Mouse (Mus musculus) heart, embryonic 12.5 days (tissue): Measurements from ENCODE around the gene Gm29094. TPM values are rescaled to one million over a fixed set of nuclear protein-coding genes. Genes with fewer than 3 reads are reported as not detected.
"Not testable (repeated sequence)": the region's sequence is repeated elsewhere in the genome, so short reads cannot be mapped to it uniquely, and the experiment has no call there.

Source experiments
- ATAC-seq: fragments of 200-750 bp; cut with Nextera tagmentation; 2 replicates; pipeline ENCODE4 v1.8.0; 2017; ENCODE audit warnings: moderate TSS enrichment, moderate library complexity; ENCODE audit not compliant: insufficient number of reproducible peaks, low FRiP score
- H3K27ac ChIP-seq: fragments of 300-500 bp; sonication (generic); 2 replicates; pipeline ENCODE4 v1.5.1; 2016; ENCODE audit warnings: mild to moderate bottlenecking, moderate library complexity; ENCODE audit not compliant: poor library complexity, severe bottlenecking
- H3K27me3 ChIP-seq: fragments of 300-500 bp; sonication (generic); replicated peaks from 2 replicates; pipeline ENCODE4 v1.6.1; 2016; ENCODE audit warnings: mild to moderate bottlenecking, moderate library complexity
- H3K36me3 ChIP-seq: fragments of 300-500 bp; sonication (generic); 2 replicates; pipeline ENCODE4 v1.6.1; 2016; ENCODE audit warnings: mild to moderate bottlenecking, moderate library complexity
- H3K4me1 ChIP-seq: fragments of 300-500 bp; sonication (generic); replicated peaks from 2 replicates; pipeline ENCODE4 v1.6.1; 2016; ENCODE audit warnings: mild to moderate bottlenecking
- H3K4me2 ChIP-seq: fragments of 300-500 bp; sonication (generic); 2 replicates; pipeline ENCODE4 v1.6.1; 2016; ENCODE audit warnings: mild to moderate bottlenecking, moderate library complexity
- H3K4me3 ChIP-seq: fragments of 300-500 bp; sonication (generic); 2 replicates; pipeline ENCODE4 v1.5.1; 2016; ENCODE audit warnings: mild to moderate bottlenecking
- H3K9ac ChIP-seq: fragments of 300-500 bp; sonication (generic); 2 replicates; pipeline ENCODE4 v1.6.1; 2016; ENCODE audit warnings: mild to moderate bottlenecking, moderate library complexity
- H3K9me3 ChIP-seq: fragments of 300-500 bp; sonication (generic); replicated peaks from 2 replicates; pipeline ENCODE4 v1.6.1; 2016; ENCODE audit warnings: mild to moderate bottlenecking, moderate library complexity
- WGBS: fragments of 180-500 bp; shearing (Covaris S2); methylation state at CpG from one replicate; pipeline ENCODE4 v1.1.7; 2016; 5-methylcytosine and 5-hydroxymethylcytosine counted together
- polyA plus RNA-seq: library from polyadenylated mRNA; unstranded; fragments of >200 nt; fragmentation: Nextera tagmentation; extraction: Ambion mirVana; gene quantifications from 2 replicates; pipeline ENCODE4 v1.2.1, GENCODE M21; 2016

Gm29094 gene
- polyA plus RNA-seq, 1 experiment from 2014 or later, result not detected

- peak overlapping the region; percentile 75; the same call in 1 of the 2 replicates for H3K27ac ChIP-seq
- not testable (repeated sequence) for H3K9ac ChIP-seq, H3K27me3 ChIP-seq
Measured at GRCm38 (mm10) chr9:89211065-89211858, 12.1 kb downstream of the Gm29094 start.

GRCm38 (mm10) chr9:89212428-89212827 is 13.2 kb downstream of the Gm29094 start:
- not testable (repeated sequence) for H3K9me3 ChIP-seq, H3K36me3 ChIP-seq, H3K4me1 ChIP-seq, H3K27ac ChIP-seq, H3K4me2 ChIP-seq, H3K27me3 ChIP-seq, H3K9ac ChIP-seq, H3K4me3 ChIP-seq, ATAC-seq
- WGBS, result 22% methylated on average over 1 of the region's 1 CpGs

More at GRCm38 (mm10) chr9:89211065-89211858, 12.1 kb downstream of the Gm29094 start:
- H3K4me1 ChIP-seq, H3K9me3 ChIP-seq, H3K36me3 ChIP-seq: not testable (repeated sequence)
- 4% methylated on average over 13 of the region's 44 CpGs for WGBS
- Histone ChIP-seq H3K4me2 (peak overlapping the region; percentile 52), H3K4me3 (peak overlapping the region; percentile 44)
- peak; percentile 95 for ATAC-seq

- not testable (repeated sequence) for H3K4me1 ChIP-seq, H3K9ac ChIP-seq
- 87% methylated on average over 4 of the region's 4 CpGs for WGBS
Measured at GRCm38 (mm10) chr9:89218174-89218573, 19.0 kb downstream of the Gm29094 start.

GRCm38 (mm10) chr9:89219668-89220067 is 20.5 kb downstream of the Gm29094 start:
- not testable (repeated sequence) for H3K4me1 ChIP-seq, H3K9me3 ChIP-seq, H3K27ac ChIP-seq, ATAC-seq, H3K9ac ChIP-seq, H3K36me3 ChIP-seq, H3K4me2 ChIP-seq, H3K27me3 ChIP-seq, H3K4me3 ChIP-seq
- WGBS, result 86% methylated on average over 3 of the region's 4 CpGs

More at GRCm38 (mm10) chr9:89218174-89218573, 19.0 kb downstream of the Gm29094 start:
- not testable (repeated sequence) for H3K27me3 ChIP-seq, H3K4me2 ChIP-seq, ATAC-seq, H3K27ac ChIP-seq, H3K4me3 ChIP-seq, H3K9me3 ChIP-seq, H3K36me3 ChIP-seq

GRCm38 (mm10) chr9:89220704-89221287 is 21.6 kb downstream of the Gm29094 start:
- not testable (repeated sequence) for H3K27ac ChIP-seq, H3K4me1 ChIP-seq, H3K27me3 ChIP-seq, H3K4me2 ChIP-seq, H3K9ac ChIP-seq, H3K9me3 ChIP-seq, H3K4me3 ChIP-seq, H3K36me3 ChIP-seq, ATAC-seq
- 86% methylated on average over 6 of the region's 6 CpGs for WGBS

GRCm38 (mm10) chr9:89226071-89226470 is 26.9 kb downstream of the Gm29094 start:
- H3K9ac ChIP-seq, result no peak overlapping the region
- ATAC-seq, result no peak
- no peak overlapping the region for H3K27ac ChIP-seq
- no peak overlapping the region for H3K4me2 ChIP-seq
- WGBS, result 48% methylated on average over 4 of the region's 4 CpGs
- H3K4me1 ChIP-seq, result no peaks in the 10 kb centered on the region
- no peaks in the 10 kb centered on the region for H3K9me3 ChIP-seq
- H3K4me3 ChIP-seq, result no peak overlapping the region
- no peaks in the 10 kb centered on the region for H3K27me3 ChIP-seq
- H3K36me3 ChIP-seq, result no peaks in the 10 kb centered on the region

- Histone ChIP-seq H3K4me3 (no peak overlapping the region), H3K27ac (no peak overlapping the region), H3K9ac (no peak overlapping the region), H3K4me2 (no peak overlapping the region), H3K4me1 (no peaks in the 10 kb centered on the region), H3K9me3 (no peaks in the 10 kb centered on the region), H3K27me3 (no peaks in the 10 kb centered on the region), H3K36me3 (no peaks in the 10 kb centered on the region)
- no peak for ATAC-seq
- 86% methylated on average over 7 of the region's 7 CpGs for whole genome bisulfite sequencing
Measured at GRCm38 (mm10) chr9:89228122-89228521, 28.9 kb downstream of the Gm29094 start.

GRCm38 (mm10) chr9:89230897-89231497 is 31.8 kb downstream of the Gm29094 start:
- not testable (repeated sequence) for H3K4me1 ChIP-seq, ATAC-seq, H3K9me3 ChIP-seq, H3K27me3 ChIP-seq, H3K36me3 ChIP-seq, H3K9ac ChIP-seq, H3K4me3 ChIP-seq, H3K4me2 ChIP-seq, H3K27ac ChIP-seq
- 70% methylated on average over 2 of the region's 2 CpGs for WGBS

- H3K27me3 ChIP-seq, H3K9me3 ChIP-seq, H3K4me2 ChIP-seq, H3K4me1 ChIP-seq, H3K9ac ChIP-seq, H3K4me3 ChIP-seq, H3K27ac ChIP-seq, H3K36me3 ChIP-seq, ATAC-seq: not testable (repeated sequence)
- WGBS, result 80% methylated on average over 4 of the region's 4 CpGs
Measured at GRCm38 (mm10) chr9:89237131-89237530, 38.0 kb downstream of the Gm29094 start.

GRCm38 (mm10) chr9:89238976-89239505 is 39.9 kb downstream of the Gm29094 start:
- not testable (repeated sequence) for ATAC-seq, H3K27me3 ChIP-seq, H3K4me1 ChIP-seq, H3K4me3 ChIP-seq, H3K4me2 ChIP-seq, H3K27ac ChIP-seq, H3K9ac ChIP-seq, H3K36me3 ChIP-seq, H3K9me3 ChIP-seq
- 65% methylated on average over 5 of the region's 5 CpGs for WGBS

- H3K27me3 ChIP-seq, H3K27ac ChIP-seq, H3K4me2 ChIP-seq, ATAC-seq, H3K4me3 ChIP-seq, H3K36me3 ChIP-seq, H3K9ac ChIP-seq, H3K4me1 ChIP-seq, H3K9me3 ChIP-seq: not testable (repeated sequence)
- WGBS, result 77% methylated on average over 3 of the region's 3 CpGs
Measured at GRCm38 (mm10) chr9:89240516-89241019, 41.4 kb downstream of the Gm29094 start.
